ENCODE assay signal across 8 mouse cellular contexts in the genomic region with DNA sequence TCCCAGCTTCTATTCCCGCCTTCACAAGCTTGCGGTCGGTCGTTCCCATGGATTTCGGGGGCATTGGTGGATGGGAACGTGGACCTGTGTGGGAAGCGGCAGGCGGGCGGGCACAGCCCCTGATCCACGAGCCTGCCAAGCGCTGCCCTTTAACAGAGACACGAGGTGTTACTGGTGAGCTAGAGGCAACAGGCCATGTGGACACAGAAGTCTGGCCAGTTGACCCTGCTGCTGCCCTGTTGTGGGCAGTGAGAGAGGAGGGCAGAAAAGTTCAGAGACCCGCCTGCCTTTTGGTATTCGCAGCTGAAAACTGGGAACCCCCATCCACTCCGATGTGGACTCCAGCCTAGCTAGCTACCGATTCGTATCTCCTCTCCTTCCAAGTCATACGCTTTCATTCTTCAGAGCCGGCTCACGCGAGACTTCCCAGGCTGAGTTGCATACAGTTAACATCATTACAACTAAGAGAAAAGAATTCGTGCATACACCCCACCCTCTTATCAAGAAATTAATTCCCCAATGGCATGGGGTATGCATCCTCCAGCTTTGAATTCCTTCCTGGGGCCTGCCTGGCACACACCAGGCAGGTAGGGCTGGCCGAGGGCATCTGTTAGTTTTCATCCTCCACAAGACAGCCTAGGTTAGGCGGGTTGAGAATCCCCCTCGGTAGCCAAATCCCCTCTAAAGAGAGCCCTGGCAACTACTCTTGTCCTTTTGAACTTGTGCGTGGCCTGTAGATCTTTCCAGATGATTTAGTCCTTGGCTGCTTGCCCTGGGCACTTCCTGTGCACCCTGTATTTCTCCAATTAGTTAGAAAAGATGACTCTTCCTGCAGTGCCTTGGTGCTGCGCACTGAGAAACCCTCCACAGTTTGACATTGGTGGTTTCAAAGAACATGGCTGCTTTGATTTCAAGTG. TPM values are rescaled to one million over a fixed set of nuclear protein-coding genes. Genes with fewer than 3 reads are reported as not detected.
A peak's percentile ranks its signal among the peaks of the same experiment; 100 is the strongest.
DNase-seq lines count a peak whose midpoint lies in the region; ATAC-seq and TF ChIP-seq lines count a peak whose summit lies in the region.

No protein-coding gene starts in this region.

- H3K27me3 ChIP-seq in forebrain, embryonic 14.5 days (replicated peaks; ENCODE audit: control insufficient read depth, insufficient read depth, low read length), result 0 out of 2 replicates have a peak, but pooled peaks cover 3% of the 10 kb centered on the region
- H3K27me3 ChIP-seq in hindbrain, postnatal 0 days (ENCODE audit: insufficient read depth, low read length), result no peaks in the 10 kb centered on the region
- no peaks in the 10 kb centered on the region for H3K27me3 ChIP-seq in limb, embryonic 14.5 days (ENCODE audit: control insufficient read depth, insufficient read depth, low read length)
- H3K27me3 ChIP-seq in myocyte (ENCODE audit: control insufficient read depth, insufficient read depth, insufficient read length), result no peaks in the 10 kb centered on the region

- peaks cover 4% of the 10 kb centered on the region; the same call in 1 of the 2 replicates for H3K4me1 ChIP-seq in bone marrow macrophage, adult 2 months (ENCODE audit: control insufficient read depth, insufficient read depth, low read length)
- H3K4me1 ChIP-seq in forebrain, embryonic 14.5 days (ENCODE audit: control insufficient read depth, insufficient read depth, low read length), result peaks cover 16% of the 10 kb centered on the region
- peaks cover 20% of the 10 kb centered on the region for H3K4me1 ChIP-seq in hindbrain, postnatal 0 days (ENCODE audit: insufficient read depth, low read length)
- peaks cover 16% of the 10 kb centered on the region for H3K4me1 ChIP-seq in limb, embryonic 14.5 days (ENCODE audit: control insufficient read depth, insufficient read depth, low read length)

- H3K36me3 ChIP-seq in forebrain, embryonic 14.5 days (ENCODE audit: control insufficient read depth, insufficient read depth, low read length), result no peaks in the 10 kb centered on the region
- no peaks in the 10 kb centered on the region for H3K36me3 ChIP-seq in hindbrain, postnatal 0 days (ENCODE audit: insufficient read depth, low read length)
- H3K36me3 ChIP-seq in limb, embryonic 14.5 days (ENCODE audit: control insufficient read depth, insufficient read depth, low read length), result no peaks in the 10 kb centered on the region
- no peaks in the 10 kb centered on the region for H3K36me3 ChIP-seq in myocyte (ENCODE audit: control insufficient read depth, insufficient read depth)

- peak; percentile 25 for DNase-seq in layer of hippocampus, adult 9-11 months
- DNase-seq in layer of hippocampus, adult 11-12 months (ENCODE audit: low spot score), result no peak
- DNase-seq in forebrain, embryonic 14.5 days (ENCODE audit: low spot score), result peak; percentile 72
- peak; percentile 64 for DNase-seq in hindbrain, postnatal 0 days (ENCODE audit: low spot score)
- DNase-seq in limb, embryonic 14.5 days (ENCODE audit: low spot score), result peak; percentile 33
- DNase-seq in thymus, postnatal 10 days (ENCODE audit: low spot score in 2 of 2), result no peak

- TF ChIP-seq CTCF in bone marrow macrophage, adult 2 months (IDR thresholded peaks at IDR 0.05; ENCODE audit: low read depth, low read length), result no peak
- no peak for TF ChIP-seq CTCF in hindbrain, postnatal 0 days (IDR thresholded peaks at IDR 0.05; ENCODE audit: low read depth)

- H3K4me3 ChIP-seq in bone marrow macrophage, adult 2 months (ENCODE audit: insufficient read depth, low read length), result peak overlapping the region; percentile 25; the same call in 1 of the 2 replicates
- H3K4me3 ChIP-seq in forebrain, embryonic 14.5 days (ENCODE audit: low read depth, low read length), result peak overlapping the region; percentile 37
- H3K4me3 ChIP-seq in hindbrain, postnatal 0 days (ENCODE audit: low read length), result peak overlapping the region; percentile 34
- H3K4me3 ChIP-seq in limb, embryonic 14.5 days (replicated peaks; ENCODE audit: low read length), result peak overlapping the region; percentile 43
- peak overlapping the region; percentile 14 for H3K4me3 ChIP-seq in myocyte

- H3K27ac ChIP-seq in bone marrow macrophage, adult 2 months (ENCODE audit: insufficient read depth, low read depth, low read length), result no peak overlapping the region
- peak overlapping the region; percentile 90 for H3K27ac ChIP-seq in forebrain, embryonic 14.5 days (ENCODE audit: low read depth, low read length)
- peak overlapping the region; percentile 86 for H3K27ac ChIP-seq in hindbrain, postnatal 0 days
- peak overlapping the region; percentile 67 for H3K27ac ChIP-seq in limb, embryonic 14.5 days (replicated peaks; ENCODE audit: low read depth, low read length)

- H3K79me2 ChIP-seq in myocyte (ENCODE audit: control insufficient read depth, insufficient read depth), result no peaks in the 10 kb centered on the region

- TF ChIP-seq POLR2A in bone marrow macrophage, adult 2 months (IDR thresholded peaks at IDR 0.05; ENCODE audit: borderline replicate concordance, low read depth, low read length), result no peak
- TF ChIP-seq POLR2A in limb, embryonic 14.5 days (IDR thresholded peaks at IDR 0.05; ENCODE audit: borderline replicate concordance, extremely low read depth, insufficient read depth, insufficient read length), result no peak
- TF ChIP-seq POLR2A in myocyte (IDR thresholded peaks at IDR 0.05; ENCODE audit: insufficient read length, low read depth), result peak; percentile 36

- peak overlapping the region; percentile 83 for H3K4me2 ChIP-seq in forebrain, embryonic 14.5 days (ENCODE audit: low read length)
- H3K4me2 ChIP-seq in hindbrain, postnatal 0 days (ENCODE audit: low read depth, low read length), result peak overlapping the region; percentile 69
- peak overlapping the region; percentile 88 for H3K4me2 ChIP-seq in limb, embryonic 14.5 days (replicated peaks; ENCODE audit: low read depth, low read length, severe bottlenecking)
- H3K4me2 ChIP-seq in myocyte (ENCODE audit: low read depth), result peak overlapping the region; percentile 73

- WGBS in forebrain, embryonic 14.5 days, result 9% methylated on average over 27 of the region's 27 CpGs
- WGBS in hindbrain, postnatal 0 days, result 7% methylated on average over 27 of the region's 27 CpGs
- 9% methylated on average over 27 of the region's 27 CpGs for WGBS in limb, embryonic 14.5 days

- H3ac ChIP-seq in myocyte (ENCODE audit: control insufficient read depth, insufficient read length), result no peak overlapping the region

- peak overlapping the region; percentile 67 for H3K9ac ChIP-seq in forebrain, embryonic 14.5 days (ENCODE audit: low read length)
- H3K9ac ChIP-seq in hindbrain, postnatal 0 days (replicated peaks; ENCODE audit: low read length), result peak overlapping the region; percentile 50
- peak overlapping the region; percentile 59 for H3K9ac ChIP-seq in limb, embryonic 14.5 days (ENCODE audit: low read depth, low read length, severe bottlenecking)

- peak; percentile 19; the same call in 1 of the 2 replicates for ATAC-seq in forebrain, embryonic 14.5 days
- ATAC-seq in hindbrain, postnatal 0 days, result peak; percentile 42
- ATAC-seq in limb, embryonic 14.5 days (ENCODE audit: low FRiP score, low read depth), result peak; percentile 16

- H3K9me3 ChIP-seq in forebrain, embryonic 14.5 days (replicated peaks; ENCODE audit: control insufficient read depth, low read length), result no peaks in the 10 kb centered on the region
- no peaks in the 10 kb centered on the region for H3K9me3 ChIP-seq in hindbrain, postnatal 0 days (ENCODE audit: low read length)
- no peaks in the 10 kb centered on the region for H3K9me3 ChIP-seq in limb, embryonic 14.5 days (ENCODE audit: control insufficient read depth, low read length)

TF ChIP-seq in myocyte, 11 proteins besides CTCF, POLR2A, EP300 and RAD21:
- TF ChIP-seq MAX (IDR thresholded peaks at IDR 0.05; ENCODE audit: low read depth), result no peak
- TF ChIP-seq REST (IDR thresholded peaks at IDR 0.05; ENCODE audit: insufficient read depth, insufficient read length), result no peak
- no peak for TF ChIP-seq POLR2AphosphoS2 (IDR thresholded peaks at IDR 0.05; ENCODE audit: insufficient read length, low read depth)
- no peak for TF ChIP-seq USF1 (IDR thresholded peaks at IDR 0.05; ENCODE audit: low read depth)
- TF ChIP-seq CEBPB (IDR thresholded peaks at IDR 0.05; ENCODE audit: insufficient read depth, poor library complexity, severe bottlenecking), result peak; percentile 74; the same call in 1 of the 2 replicates
- TF ChIP-seq MYOG (IDR thresholded peaks at IDR 0.05; ENCODE audit: control insufficient read depth in 1 of 3, insufficient read depth in 1 of 3, insufficient read length in 2 of 3, low read depth in 2 of 3), result no peak
- TF ChIP-seq MYOD1 (IDR thresholded peaks at IDR 0.05; ENCODE audit: control insufficient read depth in 1 of 3, insufficient read length in 2 of 3, low read depth in 2 of 3), result no peak

RNA-seq across cellular contexts. Expression of a gene that starts 1.1 kb away (rescaled TPM):
- polyA plus RNA-seq in bone marrow macrophage, adult 2 months (2012; ENCODE audit: insufficient read depth, insufficient read length, missing spikeins), result not detected in 2 replicates
- 2.4 and 3.4 TPM in 2 replicates for polyA plus RNA-seq in forebrain, embryonic 14.5 days (2014; fragmentation: Nextera tagmentation; extraction: Ambion mirVana)
- 8.5 and 10.4 TPM in 2 replicates for total RNA-seq in hindbrain, postnatal 0 days (2014; rRNA removed)
- polyA plus RNA-seq in hindbrain, postnatal 0 days (2015; fragmentation: Nextera tagmentation; extraction: Ambion mirVana), result 3.7 and 4.6 TPM in 2 replicates
- 2.4 and 3.7 TPM in 2 replicates for polyA plus RNA-seq in limb, embryonic 14.5 days (2012; rRNA removed)
- polyA plus RNA-seq in limb, embryonic 14.5 days (2014; fragmentation: Nextera tagmentation; extraction: Ambion mirVana), result 1.0 and 1.1 TPM in 2 replicates
- 0.49 TPM for polyA plus RNA-seq in myocyte (2012; fragmentation: generic; extraction: Trizol)

RNA-seq across cellular contexts. Expression of a gene that starts 12.3 kb away (rescaled TPM):
- polyA plus RNA-seq in bone marrow macrophage, adult 2 months (2012; ENCODE audit: insufficient read depth, insufficient read length, missing spikeins), result 0.40 TPM in 1 of 2 replicates, not detected in the other
- polyA plus RNA-seq in forebrain, embryonic 14.5 days (2014; fragmentation: Nextera tagmentation; extraction: Ambion mirVana), result 2.6 and 5.5 TPM in 2 replicates
- 6.1 and 9.1 TPM in 2 replicates for total RNA-seq in hindbrain, postnatal 0 days (2014; rRNA removed)
- 7.1 and 8.0 TPM in 2 replicates for polyA plus RNA-seq in hindbrain, postnatal 0 days (2015; fragmentation: Nextera tagmentation; extraction: Ambion mirVana)
- 24.5 and 30.3 TPM in 2 replicates for polyA plus RNA-seq in limb, embryonic 14.5 days (2012; rRNA removed)
- polyA plus RNA-seq in limb, embryonic 14.5 days (2014; fragmentation: Nextera tagmentation; extraction: Ambion mirVana), result 13.9 TPM in 2 replicates
- polyA plus RNA-seq in myocyte (2012; fragmentation: generic; extraction: Trizol), result 2.3 TPM

Comparison
In these comparisons a context has a peak if more than half of its experiments do, and no peak if none do; other contexts are left out.
1. DNase-seq: peak in layer of hippocampus, adult 9-11 months (single experiment), forebrain, embryonic 14.5 days (single experiment), hindbrain, postnatal 0 days (single experiment) and limb, embryonic 14.5 days (single experiment); none in layer of hippocampus, adult 11-12 months (single experiment) and thymus, postnatal 10 days (0 of 2).
2. Peak in every context shown above with its lines, with median percentiles within 50 percentile points of each other: H3K4me3 ChIP-seq, ATAC-seq, H3K4me2 ChIP-seq and H3K9ac ChIP-seq.